ENCODE assay signal across 8 mouse cellular contexts in the genomic region with DNA sequence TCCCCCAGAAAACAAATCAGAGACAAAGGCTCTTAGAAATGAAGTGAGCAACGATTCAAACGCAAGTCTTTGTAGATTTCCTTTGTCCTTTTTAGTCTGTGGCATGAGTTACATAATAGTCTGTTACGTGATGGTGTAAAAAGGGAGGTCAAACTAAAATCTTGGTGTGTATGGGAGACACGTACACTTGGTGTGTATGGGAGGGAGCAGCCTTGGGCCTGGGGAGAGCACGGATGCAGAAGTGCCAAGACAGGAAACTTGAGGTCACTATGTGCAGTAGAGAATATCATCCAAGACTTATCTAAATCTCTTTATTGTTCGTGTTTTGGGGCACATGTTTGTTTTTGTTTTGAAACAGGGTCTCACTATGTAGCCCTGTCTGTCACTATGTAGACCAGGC. TPM values are rescaled to one million over a fixed set of nuclear protein-coding genes. Genes with fewer than 3 reads are reported as not detected.
DNase-seq lines count a peak whose midpoint lies in the region; ATAC-seq and TF ChIP-seq lines count a peak whose summit lies in the region.

No protein-coding gene starts in this region.

- H3K9me3 ChIP-seq in megakaryocyte, embryonic 14.5 days, result no peaks in the 10 kb centered on the region
- H3K9me3 ChIP-seq in forebrain, embryonic 10.5 days, result no peaks in the 10 kb centered on the region
- no peaks in the 10 kb centered on the region for H3K9me3 ChIP-seq in limb, embryonic 11.5 days (ENCODE audit: control insufficient read depth, low read length)

- H3K36me3 ChIP-seq in megakaryocyte, embryonic 14.5 days (replicated peaks; ENCODE audit: low read length), result peaks cover 27% of the 10 kb centered on the region
- peaks cover 29% of the 10 kb centered on the region for H3K36me3 ChIP-seq in forebrain, embryonic 10.5 days (replicated peaks)
- no peaks in the 10 kb centered on the region; the same call in 1 of the 2 replicates for H3K36me3 ChIP-seq in limb, embryonic 11.5 days (ENCODE audit: control insufficient read depth, insufficient read depth, low read length)
- H3K36me3 ChIP-seq in small intestine, adult 2 months (ENCODE audit: control insufficient read depth, insufficient read depth, low read length), result 0 out of 2 replicates have a peak, but pooled peaks cover 2% of the 10 kb centered on the region

- no peak for TF ChIP-seq CTCF in small intestine, adult 2 months (IDR thresholded peaks at IDR 0.05; ENCODE audit: extremely low read depth, insufficient read length, insufficient replicate concordance, low read depth, low read length)

- ATAC-seq in megakaryocyte, adult 5-6 weeks (ENCODE audit: poor library complexity, severe bottlenecking), result no peak
- ATAC-seq in limb, embryonic 11.5 days (ENCODE audit: insufficient number of reproducible peaks, low FRiP score, low TSS enrichment, low read depth), result no peak

- no peak for DNase-seq in forebrain, embryonic 10.5 days (ENCODE audit: extremely low spot score, low spot score)
- DNase-seq in limb, embryonic 11.5 days (ENCODE audit: low spot score), result no peak
- no peak for DNase-seq in layer of hippocampus, adult 9-11 months
- DNase-seq in cerebellum, postnatal 10 days, result no peak
- DNase-seq in layer of hippocampus, postnatal 14 days (ENCODE audit: low spot score in 2 of 2), result no peak

- peak overlapping the region; percentile 56 for H3K4me2 ChIP-seq in limb, embryonic 11.5 days (ENCODE audit: low read depth, severe bottlenecking)

- H3K4me1 ChIP-seq in megakaryocyte, embryonic 14.5 days, result peaks cover 61% of the 10 kb centered on the region
- H3K4me1 ChIP-seq in forebrain, embryonic 10.5 days, result peaks cover 49% of the 10 kb centered on the region
- H3K4me1 ChIP-seq in limb, embryonic 11.5 days (ENCODE audit: control insufficient read depth, insufficient read depth, low read length), result peaks cover 24% of the 10 kb centered on the region
- peaks cover 10% of the 10 kb centered on the region; the same call in 1 of the 2 replicates for H3K4me1 ChIP-seq in small intestine, adult 2 months (ENCODE audit: control insufficient read depth, insufficient read depth, insufficient read length, low read length)

- no peaks in the 10 kb centered on the region for H3K27me3 ChIP-seq in megakaryocyte, embryonic 14.5 days (replicated peaks)
- H3K27me3 ChIP-seq in forebrain, embryonic 10.5 days (ENCODE audit: poor library complexity, severe bottlenecking), result no peaks in the 10 kb centered on the region
- no peaks in the 10 kb centered on the region for H3K27me3 ChIP-seq in limb, embryonic 11.5 days (ENCODE audit: control insufficient read depth, insufficient read depth, low read length)
- H3K27me3 ChIP-seq in small intestine, adult 2 months (ENCODE audit: control insufficient read depth, insufficient read depth, low read length), result no peaks in the 10 kb centered on the region

- 33% methylated on average over 6 of the region's 6 CpGs for WGBS in forebrain, embryonic 10.5 days
- 30% methylated on average over 6 of the region's 6 CpGs for whole genome bisulfite sequencing in limb, embryonic 11.5 days
- WGBS in small intestine, adult 2 months, result 25% methylated on average over 6 of the region's 6 CpGs

- peak overlapping the region; percentile 97 for H3K4me3 ChIP-seq in megakaryocyte, embryonic 14.5 days (replicated peaks)
- peak overlapping the region; percentile 85 for H3K4me3 ChIP-seq in forebrain, embryonic 10.5 days
- H3K4me3 ChIP-seq in limb, embryonic 11.5 days (ENCODE audit: low read depth, low read length), result peak overlapping the region; percentile 64
- peak overlapping the region; percentile 68 for H3K4me3 ChIP-seq in small intestine, adult 2 months (ENCODE audit: low read depth, low read length)

- TF ChIP-seq POLR2A in small intestine, adult 2 months (IDR thresholded peaks at IDR 0.05; ENCODE audit: low read depth, low read length), result no peak

- peak overlapping the region; percentile 91 for H3K27ac ChIP-seq in forebrain, embryonic 10.5 days
- peak overlapping the region; percentile 91 for H3K27ac ChIP-seq in limb, embryonic 11.5 days (replicated peaks; ENCODE audit: low read depth, low read length)
- peak overlapping the region; percentile 70 for H3K27ac ChIP-seq in small intestine, adult 2 months (ENCODE audit: insufficient read depth, low read depth, low read length)

- peak overlapping the region; percentile 68 for H3K9ac ChIP-seq in limb, embryonic 11.5 days (ENCODE audit: low read length)

RNA-seq across cellular contexts. Expression of gene Tmem222, which starts 0.5 kb away (rescaled TPM):
- polyA plus RNA-seq in megakaryocyte, embryonic 14.5 days (2012; ENCODE audit: insufficient read depth, low replicate concordance), result 5.8 and 12.2 TPM in 2 replicates
- 34.2 and 38.5 TPM in 2 replicates for total RNA-seq in megakaryocyte, adult 5-6 weeks (2015)
- total RNA-seq in megakaryocyte, adult 5-6 weeks (2017), result 13.3 and 15.0 TPM in 2 replicates
- 85.8 and 91.6 TPM in 2 replicates for polyA plus RNA-seq in forebrain, embryonic 10.5 days (2016; fragmentation: Nextera tagmentation; extraction: Ambion mirVana)
- 81.5 and 86.4 TPM in 2 replicates for polyA plus RNA-seq in limb, embryonic 11.5 days (2014; fragmentation: Nextera tagmentation; extraction: Ambion mirVana)
- 26.2 and 58.0 TPM in 2 replicates for polyA plus RNA-seq in small intestine, adult 2 months (2012; rRNA removed)
- total RNA-seq in layer of hippocampus, postnatal 14 days (2021), result 10 to 100 TPM; 78.2 to 78.4 TPM

RNA-seq across cellular contexts. Expression of gene Sytl1, which starts 15.2 kb away (rescaled TPM):
- 6.0 TPM in 1 of 2 replicates, not detected in the other for polyA plus RNA-seq in megakaryocyte, embryonic 14.5 days (2012; ENCODE audit: insufficient read depth, low replicate concordance)
- 1.9 and 2.5 TPM in 2 replicates for total RNA-seq in megakaryocyte, adult 5-6 weeks (2015)
- 2.1 and 3.7 TPM in 2 replicates for total RNA-seq in megakaryocyte, adult 5-6 weeks (2017)
- 0.67 and 1.0 TPM in 2 replicates for polyA plus RNA-seq in forebrain, embryonic 10.5 days (2016; fragmentation: Nextera tagmentation; extraction: Ambion mirVana)
- 1.4 and 1.5 TPM in 2 replicates for polyA plus RNA-seq in limb, embryonic 11.5 days (2014; fragmentation: Nextera tagmentation; extraction: Ambion mirVana)
- polyA plus RNA-seq in small intestine, adult 2 months (2012; rRNA removed), result 10.9 and 12.7 TPM in 2 replicates
- total RNA-seq in layer of hippocampus, postnatal 14 days (2021), result under 1 TPM; 0.19 to 0.44 TPM

RNA-seq across cellular contexts. Expression of gene Map3k6, which starts 37.4 kb away (rescaled TPM):
- polyA plus RNA-seq in megakaryocyte, embryonic 14.5 days (2012; ENCODE audit: insufficient read depth, low replicate concordance), result 4.1 and 11.6 TPM in 2 replicates
- total RNA-seq in megakaryocyte, adult 5-6 weeks (2015), result 10.2 and 11.7 TPM in 2 replicates
- total RNA-seq in megakaryocyte, adult 5-6 weeks (2017), result 9.1 and 13.4 TPM in 2 replicates
- polyA plus RNA-seq in forebrain, embryonic 10.5 days (2016; fragmentation: Nextera tagmentation; extraction: Ambion mirVana), result 1.7 and 1.8 TPM in 2 replicates
- 0.98 and 1.7 TPM in 2 replicates for polyA plus RNA-seq in limb, embryonic 11.5 days (2014; fragmentation: Nextera tagmentation; extraction: Ambion mirVana)
- polyA plus RNA-seq in small intestine, adult 2 months (2012; rRNA removed), result 1.7 and 75.5 TPM in 2 replicates
- total RNA-seq in layer of hippocampus, postnatal 14 days (2021), result 10 to 100 TPM in 1 of 2 experiments, 1 to 10 TPM in 1; 5.3 to 10.2 TPM
